Mouse (Mus musculus): Measurements from ENCODE around the gene Itgam.

GRCm38 (mm10) chr7:128032290-128032988 is 30.0 kb upstream of the Itgam start:
- TF ChIP-seq CTCF (IDR thresholded peaks at IDR 0.05; ENCODE audit: low read depth, low read length) (no peak), POLR2A (IDR thresholded peaks at IDR 0.05; ENCODE audit: extremely low read depth, insufficient read depth, low read length) (no peak)
